Mouse (Mus musculus): ENCODE measurements at regions not wholly inside any gene's neighbourhood (a gene's known extent, or its start where the extent isn't known, plus 50 kb on each side); places are given as distances from the start of the nearest gene placed in this dataset.

DNA sequence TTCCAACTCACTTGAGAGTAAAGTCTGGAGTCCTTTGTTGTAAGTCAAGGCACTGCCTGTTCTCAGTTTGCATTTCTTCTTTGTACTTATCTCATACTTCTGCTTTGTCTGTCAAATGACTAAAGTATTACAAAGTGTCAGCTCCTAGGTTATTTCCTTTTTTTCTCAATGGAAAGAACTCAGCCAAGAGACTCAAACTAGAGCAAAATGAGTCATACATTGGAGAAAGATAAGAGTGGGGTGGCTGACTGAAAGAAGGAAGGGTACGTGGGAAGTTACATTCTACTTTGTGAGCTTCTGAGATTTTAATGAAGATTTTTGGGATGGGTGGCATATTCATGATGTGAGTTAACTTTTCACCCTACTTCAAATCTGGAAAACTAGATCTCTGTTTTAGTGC, 735.2 kb downstream of the Fam19a2 start:
- no peak for TF ChIP-seq POLR2A (IDR thresholded peaks at IDR 0.05; ENCODE audit: low read depth, low read length)
- TF ChIP-seq CTCF (conservative IDR thresholded peaks at IDR 0.05; ENCODE audit: insufficient read depth, insufficient read length, low read depth, low read length): no peak
